Mouse (Mus musculus) ES-E14 (cell line): Measurements from ENCODE around the gene Maff. TPM values are rescaled to one million over a fixed set of nuclear protein-coding genes. Genes with fewer than 3 reads are reported as not detected.

Source experiments
- DNase-seq: peaks from one replicate; pipeline ENCODE4 v3.0.0-alpha.2; 2013; ENCODE audit warnings: low read depth, low spot score
- H3K27ac ChIP-seq: 2 replicates; pipeline ENCODE4 v1.5.1; 2012; ENCODE audit warnings: low read depth, mild to moderate bottlenecking, low read length, moderate library complexity, mixed read lengths; ENCODE audit not compliant: poor library complexity, insufficient read depth, severe bottlenecking
- H3K36me3 ChIP-seq: 2 replicates; pipeline ENCODE4 v1.6.1; 2012; ENCODE audit warnings: mild to moderate bottlenecking, low read length, moderate library complexity, mixed read lengths; ENCODE audit not compliant: control insufficient read depth, poor library complexity, insufficient read depth, severe bottlenecking
- H3K4me1 ChIP-seq, 2 experiments: fragments of 150-350 bp in 1 of 2; sonication (generic) in 1 of 2; 2 replicates each; pipeline ENCODE4 v1.6.1; 2012; ENCODE audit warnings: low read length in 2 of 2, mild to moderate bottlenecking in 1 of 2, mixed read lengths in 1 of 2; ENCODE audit not compliant: control insufficient read depth in 2 of 2, insufficient read depth in 2 of 2, poor library complexity in 1 of 2
- H3K4me3 ChIP-seq, 2 experiments: fragments of 150-350 bp in 1 of 2; sonication (generic) in 1 of 2; 2 replicates each; pipeline ENCODE4 v1.5.1; 2012; ENCODE audit warnings: low read length in 2 of 2, low read depth in 1 of 2, mild to moderate bottlenecking in 1 of 2, mixed read lengths in 1 of 2; ENCODE audit not compliant: insufficient read depth in 1 of 2, poor library complexity in 1 of 2, severe bottlenecking in 1 of 2
- H3K9ac ChIP-seq: 2 replicates; pipeline ENCODE4 v1.6.1; 2012; ENCODE audit warnings: low read depth, mild to moderate bottlenecking, low read length, mixed read lengths; ENCODE audit not compliant: poor library complexity, insufficient read depth, severe bottlenecking
- H3K9me3 ChIP-seq: fragments of 150-350 bp; sonication (generic); 2 replicates; pipeline ENCODE4 v1.6.1; 2012; ENCODE audit warnings: low read depth, mild to moderate bottlenecking, low read length; ENCODE audit not compliant: control insufficient read depth, insufficient read depth
- CHD2 ChIP-seq: IDR thresholded peaks from 2 replicates; pipeline ENCODE4 v1.6.1; 2014; ENCODE audit warnings: mild to moderate bottlenecking, low read depth, low read length, inconsistent platforms
- HCFC1 ChIP-seq: IDR thresholded peaks from 2 replicates; pipeline ENCODE4 v1.6.1; 2012; ENCODE audit warnings: low read length, inconsistent platforms, borderline replicate concordance; ENCODE audit not compliant: insufficient read depth
- MAFK ChIP-seq: IDR thresholded peaks from 2 replicates; pipeline ENCODE4 v1.6.1; 2014; ENCODE audit warnings: mild to moderate bottlenecking, low read depth, low read length, inconsistent platforms; ENCODE audit not compliant: insufficient read depth
- ZC3H11A ChIP-seq: IDR thresholded peaks from 2 replicates; pipeline ENCODE4 v1.6.1; 2012; ENCODE audit warnings: low read depth, mild to moderate bottlenecking, inconsistent platforms, low read length, borderline replicate concordance
- ZNF384 ChIP-seq: IDR thresholded peaks from 2 replicates; pipeline ENCODE4 v1.6.1; 2012; ENCODE audit warnings: low read depth, low read length, inconsistent platforms
- in situ Hi-C, 2 experiments: fragments of 600-800 bp; cut with MboI; formaldehyde crosslinking; loops; one replicate each; pipeline ENCODE4 v1.15.1; 2025; ENCODE audit warnings: low sequenced_read_pairs in 2 of 2, inconsistent platforms in 1 of 2; ENCODE audit not compliant: unreplicated experiment in 2 of 2
- total RNA-seq: library from RNA; depleted of rRNA; stranded (reverse); fragments of 300-350 nt; gene quantifications from 2 replicates; pipeline ENCODE4 v1.2.3, GENCODE M21; 2012

Maff gene
- total RNA-seq, 1 experiment, result 13.2 TPM

DNA sequence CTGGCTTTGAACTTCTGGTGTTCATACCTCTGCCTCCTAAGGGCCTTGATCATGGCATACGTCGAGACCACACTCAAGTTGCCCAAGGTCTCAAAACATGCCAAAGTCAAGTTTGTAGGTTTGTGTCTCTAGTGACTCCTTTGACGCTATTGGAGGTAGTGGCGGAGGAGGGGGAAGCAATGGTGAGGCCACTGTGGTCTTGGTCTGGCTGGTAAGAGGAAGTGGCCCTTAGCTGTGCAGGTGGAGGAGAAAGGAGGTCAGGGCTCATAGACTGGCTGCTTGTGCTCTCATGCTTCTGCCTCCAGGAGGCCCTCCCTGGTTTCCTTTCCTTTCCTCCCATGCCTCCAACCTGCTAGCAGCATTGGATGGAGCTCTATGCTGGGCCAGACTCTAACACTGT, 4.4 kb downstream of the Maff start:
- Histone ChIP-seq H3K4me3 (no peak overlapping the region), H3K27ac (no peak overlapping the region), H3K9ac (no peak overlapping the region), H3K9me3 (no peaks in the 10 kb centered on the region), H3K36me3 (no peaks in the 10 kb centered on the region; the same call in 1 of the 2 replicates), H3K4me1 (peaks cover 7 to 35% of the 10 kb centered on the region in 2 experiments)
- no peak for TF ChIP-seq ZNF384
- TF ChIP-seq ZC3H11A, result no peak
- TF ChIP-seq MAFK, result no peak
- TF ChIP-seq CHD2, result no peak
- no peak for TF ChIP-seq HCFC1
- DNase-seq, result no peak
- in situ Hi-C loops, result no loop called here

DNA sequence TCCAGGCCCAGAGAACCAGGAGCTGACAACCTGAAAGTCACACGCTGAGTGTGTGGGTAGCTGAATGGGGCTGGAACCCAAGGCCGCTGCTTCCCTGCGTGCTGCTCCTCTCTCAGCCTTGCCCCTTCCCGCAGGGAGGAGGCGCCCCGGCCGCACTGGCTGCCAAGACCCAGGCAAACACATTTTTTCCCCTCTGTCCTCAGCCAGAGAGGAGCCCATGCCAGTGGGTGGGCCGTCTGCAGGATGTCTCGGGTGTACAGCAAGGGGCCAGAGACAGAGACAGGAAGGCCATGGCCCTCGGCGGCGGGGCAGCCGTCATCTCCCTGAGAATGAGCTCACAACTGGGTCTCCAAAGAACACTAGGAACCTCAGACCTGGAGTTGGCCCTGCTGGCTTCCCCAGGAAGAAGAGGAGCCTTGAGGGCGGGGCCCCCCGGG, 4.9 kb downstream of the Maff start:
- Histone ChIP-seq H3K4me1 (peaks cover 7 to 33% of the 10 kb centered on the region in 2 experiments), H3K27ac (no peak overlapping the region), H3K36me3 (no peaks in the 10 kb centered on the region; the same call in 1 of the 2 replicates), H3K9me3 (no peaks in the 10 kb centered on the region), H3K4me3 (no peak overlapping the region), H3K9ac (0 out of 2 replicates have a peak overlapping the region, but pooled peaks have one; percentile 18)
- TF ChIP-seq HCFC1 (no peak), MAFK (no peak), ZC3H11A (no peak), CHD2 (no peak), ZNF384 (no peak)
- DNase-seq, result no peak
- in situ Hi-C loops, result no loop called here

DNA sequence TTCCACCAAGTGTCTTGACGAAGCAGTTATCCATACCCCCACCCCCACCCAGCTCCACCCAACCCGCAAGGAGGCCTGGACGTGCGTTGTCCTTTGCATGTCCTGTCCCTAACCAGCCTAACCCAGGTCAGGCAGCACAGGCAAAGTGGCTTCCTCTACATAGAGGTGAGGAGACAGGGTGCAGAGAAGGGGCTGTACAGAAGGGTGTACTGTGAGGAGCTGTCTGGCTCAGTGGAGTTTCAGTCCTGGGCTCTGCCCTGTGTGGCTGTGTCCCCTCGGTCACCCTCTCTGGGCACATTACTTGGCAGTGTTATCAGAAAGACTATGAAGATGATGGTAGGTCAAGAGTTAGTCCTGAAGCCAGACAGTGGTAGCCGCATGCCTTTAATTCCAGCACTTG, 6.1 kb downstream of the Maff start:
- H3K4me1 ChIP-seq, result peaks cover 4 to 31% of the 10 kb centered on the region in 2 experiments; a peak in 3 of 4 replicates
- in situ Hi-C loops, result no loop called here
- no peak for DNase-seq

DNA sequence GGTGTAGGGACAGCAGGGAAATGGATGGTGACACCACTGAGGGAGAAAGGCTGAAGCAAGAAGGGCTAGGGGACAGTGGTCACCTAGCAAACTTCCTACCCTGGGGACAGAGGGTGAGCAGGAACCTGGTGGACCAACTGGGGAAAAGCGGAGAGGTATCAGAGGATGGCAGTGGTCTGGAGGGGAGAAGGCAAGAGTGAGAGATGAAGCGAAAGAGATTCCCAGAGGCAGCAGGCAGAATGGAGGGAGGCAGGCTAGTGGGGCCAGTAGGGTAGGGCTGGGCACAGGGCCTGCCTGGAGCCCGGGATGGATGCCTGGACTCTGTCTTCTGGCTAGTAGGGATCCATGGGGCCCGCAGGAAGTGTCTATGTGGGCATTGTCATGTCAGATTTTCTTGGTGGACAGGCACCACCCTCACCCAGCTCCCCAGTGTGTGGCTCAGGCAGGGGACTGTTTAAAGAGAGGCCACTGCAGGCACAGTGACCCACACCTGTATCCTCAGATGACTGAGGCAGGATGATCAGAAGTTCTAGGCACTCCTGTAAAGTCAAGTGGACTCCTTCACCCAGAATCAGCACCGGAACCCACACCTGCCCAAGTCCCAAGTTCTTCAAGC, 7.4 kb downstream of the Maff start:
- Histone ChIP-seq H3K36me3 (peaks cover 2% of the 10 kb centered on the region; the same call in 1 of the 2 replicates), H3K4me1 (peaks cover 7 to 38% of the 10 kb centered on the region in 2 experiments; a peak in 3 of 4 replicates), H3K4me3 (no peak overlapping the region), H3K9me3 (no peaks in the 10 kb centered on the region), H3K27ac (no peak overlapping the region), H3K9ac (no peak overlapping the region)
- no peak for DNase-seq
- TF ChIP-seq ZC3H11A (no peak), ZNF384 (no peak)
- in situ Hi-C loops, result no loop called here

More for the DNA sequence above, 6.1 kb downstream of the Maff start:
- H3K36me3 ChIP-seq, result no peaks in the 10 kb centered on the region; the same call in 1 of the 2 replicates
- TF ChIP-seq ZNF384 (no peak), ZC3H11A (no peak), HCFC1 (no peak), CHD2 (no peak), MAFK (no peak)
- H3K9ac ChIP-seq, result no peak overlapping the region
- no peaks in the 10 kb centered on the region for H3K9me3 ChIP-seq
- no peak overlapping the region for H3K27ac ChIP-seq
- H3K4me3 ChIP-seq, result no peak overlapping the region

DNA sequence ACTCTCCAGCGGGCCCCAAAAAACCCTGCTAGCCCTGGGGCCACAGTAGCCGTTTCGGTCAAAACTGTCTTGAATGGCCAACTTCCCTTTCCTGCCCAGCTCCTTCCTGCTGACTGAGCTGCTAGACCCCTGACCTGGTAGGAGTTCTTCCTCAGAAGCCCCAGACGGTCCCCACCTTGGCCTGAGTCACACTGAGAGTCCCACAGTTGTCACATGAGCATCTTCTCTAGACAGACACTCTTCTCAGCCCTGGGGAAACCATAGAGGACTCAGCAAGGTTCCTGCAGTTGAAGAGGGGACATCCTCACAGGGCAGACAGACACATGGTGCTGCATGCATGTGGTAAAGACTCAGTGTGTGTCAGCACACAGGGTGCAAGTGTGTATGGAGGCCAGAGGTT, 8.2 kb downstream of the Maff start:
- peaks cover 7 to 37% of the 10 kb centered on the region in 2 experiments; a peak in 3 of 4 replicates for H3K4me1 ChIP-seq
- no peak overlapping the region for H3K4me3 ChIP-seq
- peaks cover 4% of the 10 kb centered on the region; the same call in 1 of the 2 replicates for H3K36me3 ChIP-seq
- H3K27ac ChIP-seq, result no peak overlapping the region
- no peak for TF ChIP-seq ZC3H11A
- TF ChIP-seq CHD2, result no peak
- no peak for TF ChIP-seq HCFC1
- no peak for TF ChIP-seq MAFK
- TF ChIP-seq ZNF384, result no peak
- in situ Hi-C loops, result no loop called here
- no peak overlapping the region for H3K9ac ChIP-seq
- DNase-seq, result no peak
- no peaks in the 10 kb centered on the region for H3K9me3 ChIP-seq
